Mouse (Mus musculus): ENCODE results near the gene Zfp967. TPM values are rescaled to one million over a fixed set of nuclear protein-coding genes. Genes with fewer than 3 reads are reported as not detected.
"Not testable (repeated sequence)": the region's sequence is repeated elsewhere in the genome, so short reads cannot be mapped to it uniquely, and the experiment has no call there.

Gene Zfp967
- not detected in 2 replicates for polyA plus RNA-seq (2014; fragmentation: Nextera tagmentation; extraction: Ambion mirVana)

DNA sequence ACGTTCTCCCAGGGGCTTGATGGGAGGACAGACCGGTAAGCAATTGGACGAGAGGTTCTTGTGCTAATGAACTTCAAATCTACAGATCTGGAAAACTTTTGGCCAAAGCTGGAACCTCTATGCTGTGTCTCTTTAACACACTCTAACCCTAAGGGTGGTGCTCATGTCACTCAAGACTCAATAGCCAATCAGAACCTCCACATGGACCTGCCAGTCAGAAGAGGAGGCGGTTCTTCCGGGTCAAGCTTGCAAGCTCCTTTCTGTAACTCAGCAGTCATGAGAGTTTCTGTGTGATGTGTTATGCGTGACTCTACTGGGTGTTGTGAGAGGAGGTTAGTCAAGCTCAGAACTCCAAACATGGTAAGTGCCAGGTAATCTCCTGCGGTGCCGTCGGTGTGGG, at the start of gene Zfp967:
Gene Zfp967, plus strand, starts transcription at position 301 of the 400 bp plus-strand sequence.
- H3K4me2 ChIP-seq (ENCODE audit: low read depth, severe bottlenecking); H3K27me3 ChIP-seq (ENCODE audit: control insufficient read depth, insufficient read depth, low read length); H3K9ac ChIP-seq (ENCODE audit: low read length); H3K36me3 ChIP-seq (ENCODE audit: control insufficient read depth, insufficient read depth, low read length); H3K27ac ChIP-seq (replicated peaks; ENCODE audit: low read depth, low read length); DNase-seq (ENCODE audit: low spot score); H3K4me3 ChIP-seq (ENCODE audit: low read depth, low read length); H3K4me1 ChIP-seq (ENCODE audit: control insufficient read depth, insufficient read depth, low read length); H3K9me3 ChIP-seq (ENCODE audit: control insufficient read depth, low read length); ATAC-seq (ENCODE audit: insufficient number of reproducible peaks, low FRiP score, low TSS enrichment, low read depth): not testable (repeated sequence)
- no CpG with 5 or more reads among the region's 9 CpGs for WGBS

DNA sequence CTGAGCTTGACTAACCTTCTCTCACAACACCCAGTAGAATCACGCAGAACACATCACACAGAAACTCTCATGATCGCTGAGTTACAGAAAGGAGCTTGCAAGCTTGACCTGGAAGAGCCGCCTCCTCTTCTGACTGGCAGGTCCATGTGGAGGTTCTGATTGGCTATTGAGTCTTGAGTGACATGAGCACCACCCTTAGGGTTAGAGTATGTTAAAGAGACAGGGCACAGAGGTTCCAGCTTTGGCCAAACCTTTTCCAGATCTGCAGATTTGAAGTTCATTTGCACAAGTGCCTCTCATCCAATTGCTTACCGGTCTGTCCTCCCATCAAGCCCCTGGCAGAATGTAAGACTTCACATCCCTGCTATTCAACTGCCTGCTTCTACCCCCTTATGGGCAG, 34.2 kb upstream of the Zfp967 start, which contains the start of gene Gm14434:
Gene Gm14434, minus strand, starts transcription at position 101 of the 400 bp plus-strand sequence.
- ATAC-seq (ENCODE audit: insufficient number of reproducible peaks, low FRiP score, low TSS enrichment, low read depth); H3K36me3 ChIP-seq (ENCODE audit: control insufficient read depth, insufficient read depth, low read length); H3K9me3 ChIP-seq (ENCODE audit: control insufficient read depth, low read length); H3K9ac ChIP-seq (ENCODE audit: low read length); H3K4me1 ChIP-seq (ENCODE audit: control insufficient read depth, insufficient read depth, low read length); H3K27me3 ChIP-seq (ENCODE audit: control insufficient read depth, insufficient read depth, low read length); H3K4me2 ChIP-seq (ENCODE audit: low read depth, severe bottlenecking); H3K27ac ChIP-seq (replicated peaks; ENCODE audit: low read depth, low read length); DNase-seq (ENCODE audit: low spot score); H3K4me3 ChIP-seq (ENCODE audit: low read depth, low read length): not testable (repeated sequence)
- no CpG with 5 or more reads among the region's 4 CpGs for WGBS

Other genes starting within 250 kb of the Zfp967 start
- gene Gm11009, start 201.6 kb upstream of the Zfp967 start, polyA plus RNA-seq (2014; fragmentation: Nextera tagmentation; extraction: Ambion mirVana), result not detected in 2 replicates
- gene Gm14435, start 97.5 kb upstream of the Zfp967 start, polyA plus RNA-seq (2014; fragmentation: Nextera tagmentation; extraction: Ambion mirVana), result 12.0 and 12.5 TPM in 2 replicates
- 2.2 and 3.9 TPM in 2 replicates for gene Gm14434, start 34.3 kb upstream of the Zfp967 start, polyA plus RNA-seq (2014; fragmentation: Nextera tagmentation; extraction: Ambion mirVana)
- 17.5 and 21.0 TPM in 2 replicates for gene Gm14308, start 115.3 kb downstream of the Zfp967 start, polyA plus RNA-seq (2014; fragmentation: Nextera tagmentation; extraction: Ambion mirVana)
- gene Zfp973, start 149.5 kb downstream of the Zfp967 start, polyA plus RNA-seq (2014; fragmentation: Nextera tagmentation; extraction: Ambion mirVana), result 9.0 and 10.1 TPM in 2 replicates
- gene Gm14305, start 187.3 kb downstream of the Zfp967 start, polyA plus RNA-seq (2014; fragmentation: Nextera tagmentation; extraction: Ambion mirVana), result 28.1 and 30.6 TPM in 2 replicates

Data from limb, embryonic 11.5 days (tissue).